Mouse (Mus musculus) spleen, postnatal 14 days (tissue): ENCODE measurements around the gene Pde10a.

Experiments used
- DNase-seq, 2 experiments: peaks; one replicate each; pipeline ENCODE4 v3.0.0; 2021 to 2022; ENCODE audit warnings: low spot score in 2 of 2

Pde10a gene

DNA sequence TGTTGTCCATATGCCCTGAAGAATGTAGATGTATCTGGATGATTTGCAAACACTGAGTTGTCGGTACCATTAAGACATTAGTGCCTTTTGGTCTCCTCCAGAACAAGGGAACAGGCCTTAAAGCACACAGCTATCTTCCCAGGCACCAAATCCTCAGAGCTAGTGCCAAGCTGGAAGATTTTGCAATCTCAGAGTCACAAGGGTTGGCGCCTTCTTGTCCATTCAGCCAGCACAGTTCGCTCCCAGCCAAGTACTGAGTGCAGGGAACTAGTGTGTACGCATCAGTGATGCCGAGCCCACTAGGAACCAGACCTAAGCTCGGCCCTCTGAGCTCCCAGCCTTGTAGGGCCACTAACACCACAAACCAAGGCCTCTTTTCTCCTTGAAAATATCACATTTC lies 440.0 kb downstream of the Pde10a start:
- DNase-seq, result no peak

DNA sequence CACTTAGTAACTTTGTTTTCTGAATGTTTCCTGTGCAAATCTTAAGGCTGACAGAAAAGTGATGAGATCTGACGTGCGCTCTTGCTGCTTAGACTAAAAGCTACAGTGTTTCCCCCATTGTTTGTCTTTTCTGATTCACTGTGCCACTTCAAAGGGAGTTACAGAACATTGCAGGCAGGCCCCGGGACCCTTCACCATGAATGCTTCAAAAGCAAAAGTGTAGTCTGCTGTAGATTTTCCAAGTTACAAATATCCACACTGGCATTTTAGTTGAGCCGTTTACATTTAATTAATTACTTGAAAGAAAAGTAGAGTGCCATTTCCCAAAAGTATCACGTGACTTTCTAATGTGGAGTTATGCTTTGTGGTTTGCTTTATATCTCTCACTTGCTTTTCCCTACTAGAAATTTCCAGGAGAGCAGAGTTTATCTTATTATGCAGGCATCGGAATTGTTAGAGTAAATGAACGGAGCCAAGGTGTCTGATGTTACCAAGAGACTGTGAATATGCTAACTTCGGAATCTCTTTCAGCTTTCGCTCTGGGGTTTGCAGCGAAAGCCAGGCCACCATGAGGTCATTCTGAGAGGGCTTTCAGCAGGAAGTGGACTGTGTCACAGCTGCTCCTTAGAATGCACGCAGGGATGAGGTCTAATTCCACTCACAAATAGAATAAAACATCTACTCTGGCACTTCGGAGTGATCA lies 447.1 kb downstream of the Pde10a start:
- no peak for DNase-seq

DNA sequence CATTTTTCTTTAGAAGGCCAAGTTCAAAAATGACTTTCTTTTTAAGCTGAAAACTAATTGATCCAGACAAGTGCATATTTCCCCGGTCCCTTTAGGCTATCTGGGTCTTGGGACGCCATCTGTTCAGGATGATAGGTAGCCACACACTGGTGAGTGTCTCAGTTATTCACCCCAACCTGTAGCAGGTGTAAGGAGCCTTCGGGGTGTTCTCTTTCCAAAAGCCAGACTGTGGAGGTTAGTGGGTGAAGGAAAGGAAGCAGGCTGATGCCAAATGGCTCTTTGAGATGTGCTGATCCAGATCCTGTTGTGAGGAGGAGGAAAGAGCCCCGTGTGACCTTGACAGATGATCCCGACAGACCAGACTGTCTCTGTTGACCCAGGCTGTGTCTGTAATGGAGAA lies 448.2 kb downstream of the Pde10a start:
- no peak for DNase-seq

DNA sequence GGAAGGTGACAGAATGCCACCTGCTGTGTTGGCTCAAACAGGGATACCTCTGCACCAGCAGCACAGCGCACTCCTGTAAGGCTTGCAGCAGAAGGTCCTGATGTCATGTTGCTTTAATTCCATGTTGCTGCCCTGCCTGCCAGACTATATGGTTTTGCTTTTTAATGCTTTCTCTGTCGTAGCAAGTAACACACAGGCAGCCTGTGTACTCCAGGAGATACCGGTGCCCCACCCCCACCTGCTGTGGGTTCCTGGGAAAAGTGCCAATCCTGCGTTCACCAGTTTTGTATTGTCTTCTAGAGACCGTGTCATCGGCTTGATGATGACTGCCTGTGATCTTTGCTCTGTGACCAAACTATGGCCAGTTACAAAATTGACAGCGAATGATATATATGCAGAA lies 449.3 kb downstream of the Pde10a start:
- no peak for DNase-seq

DNA sequence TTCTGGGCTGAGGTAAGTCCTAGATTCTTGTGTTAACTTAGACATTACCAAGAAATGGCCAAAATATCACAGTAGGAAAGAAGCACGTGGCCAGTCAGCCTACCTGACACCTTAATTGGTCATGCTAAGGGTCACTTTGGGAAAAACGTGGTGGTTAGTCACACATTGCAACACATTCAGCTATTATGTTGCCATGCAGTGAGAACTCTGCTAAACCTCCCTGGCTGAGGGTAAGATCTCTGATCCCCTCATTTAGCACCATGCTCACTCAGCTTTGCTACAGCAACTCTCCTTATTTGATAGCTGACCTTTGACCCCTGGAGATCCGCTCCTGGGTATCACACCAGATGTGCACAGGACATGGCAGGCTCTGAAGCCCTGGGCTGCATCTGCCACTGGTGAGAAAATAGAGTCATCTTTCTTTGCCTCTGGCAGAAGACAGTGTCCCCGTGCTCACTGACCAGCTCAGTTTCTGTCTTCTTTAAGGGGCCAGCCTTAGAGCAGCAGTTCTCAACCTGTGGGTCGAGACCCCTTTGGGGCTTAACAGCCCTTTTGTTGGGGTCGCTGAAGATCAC lies 449.7 kb downstream of the Pde10a start:
- DNase-seq, result no peak

DNA sequence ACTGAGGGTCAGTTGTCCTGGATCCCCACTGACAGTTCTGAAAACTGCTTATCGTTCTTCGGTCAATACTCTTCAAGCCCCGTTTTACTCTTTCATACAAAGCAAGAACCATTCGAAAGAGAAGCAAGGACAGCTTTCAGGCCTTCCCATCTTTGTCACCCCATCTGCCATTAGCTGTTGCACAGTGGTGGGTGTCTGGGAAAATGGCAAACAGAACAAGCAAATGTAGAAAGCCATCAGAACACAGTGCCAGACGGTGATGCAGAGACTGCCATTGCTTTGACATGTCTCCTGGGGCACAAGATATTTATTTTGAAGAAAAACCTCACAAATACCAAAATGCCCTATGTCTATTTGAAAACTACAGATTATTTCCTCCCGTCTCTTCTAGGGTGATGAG lies 451.6 kb downstream of the Pde10a start:
- no peak for DNase-seq

DNA sequence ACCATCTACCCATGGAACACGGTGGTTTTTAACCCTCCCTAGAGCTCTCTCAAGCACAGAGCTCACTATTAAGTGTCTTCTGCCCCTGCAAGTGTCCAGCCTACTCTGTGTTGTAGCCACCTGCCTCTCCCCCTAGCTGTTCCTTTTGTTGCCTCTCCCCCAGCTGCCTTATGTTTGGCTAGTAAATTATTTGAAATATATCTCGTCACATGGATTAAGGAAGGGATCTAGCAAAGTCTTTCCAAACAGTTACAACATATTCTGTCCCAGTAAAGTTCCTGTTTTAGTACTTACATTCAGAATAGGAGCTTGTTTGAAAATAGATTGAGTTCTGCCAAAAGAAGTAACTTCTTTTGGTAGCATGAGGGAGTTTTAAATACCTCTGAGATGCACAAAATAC lies 452.1 kb downstream of the Pde10a start:
- no peak for DNase-seq

DNA sequence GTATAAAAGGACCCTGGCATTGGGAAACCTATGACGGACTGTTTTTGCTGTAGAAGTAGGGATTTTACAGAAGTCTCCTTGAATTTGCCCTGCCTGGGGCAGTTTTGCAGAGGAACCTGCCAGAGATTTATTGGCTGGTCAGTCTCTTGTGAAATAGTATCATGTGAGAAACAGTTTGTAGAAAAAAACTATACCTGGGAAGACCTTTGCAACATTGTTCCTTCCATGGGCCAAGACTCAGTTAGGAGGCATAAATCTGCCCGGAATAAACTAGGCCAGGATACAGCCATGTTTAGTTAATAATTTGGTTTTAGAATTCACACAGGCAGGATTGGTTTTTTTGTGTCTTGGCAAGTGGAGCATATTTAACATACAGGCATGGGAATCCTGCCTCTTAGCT lies 458.4 kb downstream of the Pde10a start:
- no peak for DNase-seq

DNA sequence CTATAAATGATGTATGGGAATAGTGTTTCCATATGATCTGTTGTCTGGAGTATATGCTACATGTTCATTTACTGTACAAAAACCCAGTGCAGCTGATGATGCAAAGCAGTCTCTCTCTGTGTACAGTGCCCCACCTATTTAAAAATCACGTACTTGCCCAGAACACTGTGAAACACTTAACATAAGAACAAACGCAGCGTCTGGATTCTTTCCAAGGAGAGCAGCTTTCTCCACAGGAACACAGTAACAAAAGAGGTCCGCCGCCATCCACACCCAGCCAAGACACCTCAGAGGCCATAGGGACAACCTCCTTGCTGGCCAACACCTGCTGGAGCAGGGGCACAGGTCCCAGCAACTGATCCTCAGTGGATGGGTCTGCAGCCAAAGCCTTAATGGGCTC lies 460.5 kb downstream of the Pde10a start:
- no peak for DNase-seq

DNA sequence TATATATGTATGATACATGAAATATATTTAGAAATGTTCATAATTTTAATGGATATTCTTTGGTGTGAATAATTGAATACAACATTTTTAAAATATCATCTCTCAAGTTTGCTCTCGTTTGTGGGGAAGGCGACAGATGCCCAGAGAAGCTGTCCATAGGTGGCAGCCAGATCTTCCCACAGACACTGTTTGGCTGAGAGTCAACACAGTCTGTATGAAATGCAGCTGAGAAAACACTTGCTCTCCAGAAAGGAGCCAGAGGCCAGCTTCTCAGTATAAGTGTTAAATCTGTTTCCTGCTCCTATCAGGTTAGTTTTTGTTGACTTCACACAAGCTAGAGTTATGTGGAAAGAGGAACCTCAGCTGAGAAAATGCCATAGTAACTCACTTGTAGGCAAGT lies 461.4 kb downstream of the Pde10a start:
- no peak for DNase-seq

DNA sequence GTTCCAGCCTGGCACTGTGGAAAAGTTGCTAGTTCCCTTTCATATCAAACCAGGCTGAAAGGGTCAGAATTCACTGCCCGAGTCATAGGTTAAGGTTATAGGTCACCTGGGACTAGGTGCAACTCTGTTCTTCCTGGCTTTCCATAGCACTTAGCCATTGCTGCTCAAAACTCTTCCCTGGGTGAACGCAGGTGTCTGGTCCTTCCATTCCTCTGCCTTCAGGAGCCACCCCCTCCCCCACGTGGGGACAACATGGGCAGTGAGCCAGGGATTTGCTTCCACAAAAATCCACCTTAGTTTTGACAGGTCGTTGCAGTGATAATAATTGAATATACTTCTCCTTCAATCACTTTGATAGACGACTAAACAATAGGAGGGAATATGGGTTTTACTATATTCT lies 462.2 kb downstream of the Pde10a start:
- DNase-seq, result no peak

DNA sequence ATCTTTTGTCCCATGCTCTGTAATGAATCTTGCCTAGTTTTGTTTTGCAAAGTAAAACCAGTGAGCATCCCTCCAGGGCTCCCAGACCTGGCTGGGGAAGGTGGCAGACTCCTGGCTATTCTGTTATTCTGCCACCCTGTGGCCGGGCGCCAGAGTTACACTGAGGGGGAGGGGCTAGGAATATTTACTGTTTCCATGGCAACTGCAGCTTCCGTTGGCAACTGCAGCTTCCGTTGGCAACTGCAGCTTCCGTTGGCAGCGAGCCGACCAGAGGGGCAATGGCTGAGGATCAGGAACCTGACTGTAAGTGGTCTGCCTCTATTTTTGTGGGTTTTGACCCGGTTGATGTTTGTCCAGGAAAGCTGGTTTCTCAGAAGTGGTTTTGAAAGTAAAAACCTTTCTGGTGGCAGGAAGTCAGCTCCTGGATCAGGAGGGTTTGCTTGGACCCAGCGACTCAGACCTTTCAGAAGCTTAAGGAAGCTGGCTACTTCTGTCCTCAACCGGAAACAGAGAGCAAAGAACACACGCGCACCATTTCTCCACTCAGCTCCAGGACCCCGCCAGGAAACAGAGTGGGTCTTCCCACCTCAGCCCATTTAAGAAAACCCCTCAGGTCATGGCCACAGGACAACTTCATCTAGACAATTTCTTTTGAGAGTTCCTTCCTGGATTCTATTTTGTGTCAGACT lies 463.1 kb downstream of the Pde10a start, which contains the start of gene 1700010I14Rik:
1700010I14Rik (plus strand) TSS at position 215 of the 689 bp plus-strand sequence.
- peak; percentile 50 to 74 for DNase-seq

DNA sequence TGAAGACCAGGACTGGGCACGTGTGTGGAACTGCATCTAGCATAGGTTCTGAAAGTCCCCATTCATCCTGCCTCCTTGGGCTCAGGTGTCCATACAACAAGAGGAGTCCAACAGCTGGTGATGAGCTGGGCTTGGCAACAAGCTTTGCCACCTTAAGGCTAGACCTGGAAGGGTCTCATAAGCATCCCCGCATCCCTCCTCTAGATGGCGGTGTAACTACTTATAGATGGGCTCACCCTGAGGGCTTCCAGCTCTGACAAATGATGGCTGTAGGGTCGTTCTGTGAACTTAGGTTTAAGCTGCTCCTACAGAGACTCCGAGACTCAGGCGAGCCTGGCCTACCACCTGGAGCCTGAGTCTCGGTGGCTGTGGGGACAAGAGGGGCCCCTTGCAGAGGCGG lies 466.0 kb downstream of the Pde10a start:
- peak in 1 of 2 experiments; percentile 16 for DNase-seq

DNA sequence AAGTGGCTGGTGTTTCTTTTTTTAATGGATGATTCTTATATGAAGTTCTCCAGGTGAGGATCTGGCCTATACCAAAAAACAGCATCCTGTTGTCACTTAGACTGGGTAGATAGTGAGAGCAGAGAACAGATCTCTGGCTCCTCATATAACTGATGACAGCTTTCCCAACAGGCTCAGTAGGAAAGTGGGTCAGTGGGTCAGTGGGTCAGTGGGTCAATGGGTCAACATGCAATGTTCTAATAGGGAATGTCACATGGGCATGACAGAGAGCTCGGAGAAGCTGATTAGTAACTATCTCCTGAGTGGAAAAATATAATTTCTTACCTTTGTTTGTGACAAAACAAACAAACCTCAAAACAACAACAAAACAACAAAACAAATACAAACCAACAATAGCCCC lies 470.2 kb downstream of the Pde10a start:
- DNase-seq, result no peak

DNA sequence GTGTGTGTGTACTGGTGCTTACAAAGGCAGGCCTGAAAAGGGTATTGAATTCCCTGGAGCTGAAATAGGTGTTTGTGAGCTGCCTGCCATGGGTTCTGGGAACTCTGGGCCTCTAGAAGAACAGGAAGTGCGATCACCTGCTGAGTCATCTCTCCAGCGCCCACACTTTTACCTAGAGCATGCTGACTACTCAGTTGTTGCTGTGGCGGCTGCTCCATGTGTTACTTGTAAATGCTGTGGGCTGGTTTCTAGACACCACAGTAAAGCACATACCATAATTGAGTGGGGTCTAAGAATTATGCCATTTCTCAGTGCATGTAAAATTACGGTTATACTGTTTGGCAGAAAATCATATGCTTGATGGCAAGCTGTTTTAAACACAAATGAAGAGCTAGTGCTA lies 477.3 kb downstream of the Pde10a start:
- DNase-seq, result no peak

DNA sequence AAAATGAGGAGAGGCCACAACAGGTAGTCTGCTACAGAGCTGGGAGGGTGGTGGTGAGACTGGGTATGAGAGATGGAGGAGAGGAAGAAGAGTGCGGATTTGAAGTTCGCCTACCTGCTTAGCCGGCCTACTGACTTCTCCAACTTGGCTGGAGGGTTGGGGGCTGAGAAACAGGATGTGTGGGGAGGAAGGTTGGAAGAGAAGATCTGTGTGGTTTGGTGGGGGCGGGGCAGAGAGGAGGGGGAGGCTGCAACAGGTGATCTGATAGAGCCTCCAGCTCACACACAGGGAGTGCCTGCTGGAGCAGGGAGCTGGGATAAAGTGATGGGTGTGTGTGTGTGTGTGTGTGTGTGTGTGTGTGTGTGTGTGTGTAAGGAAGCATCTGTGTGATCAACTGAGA lies 479.3 kb downstream of the Pde10a start:
- no peak for DNase-seq

DNA sequence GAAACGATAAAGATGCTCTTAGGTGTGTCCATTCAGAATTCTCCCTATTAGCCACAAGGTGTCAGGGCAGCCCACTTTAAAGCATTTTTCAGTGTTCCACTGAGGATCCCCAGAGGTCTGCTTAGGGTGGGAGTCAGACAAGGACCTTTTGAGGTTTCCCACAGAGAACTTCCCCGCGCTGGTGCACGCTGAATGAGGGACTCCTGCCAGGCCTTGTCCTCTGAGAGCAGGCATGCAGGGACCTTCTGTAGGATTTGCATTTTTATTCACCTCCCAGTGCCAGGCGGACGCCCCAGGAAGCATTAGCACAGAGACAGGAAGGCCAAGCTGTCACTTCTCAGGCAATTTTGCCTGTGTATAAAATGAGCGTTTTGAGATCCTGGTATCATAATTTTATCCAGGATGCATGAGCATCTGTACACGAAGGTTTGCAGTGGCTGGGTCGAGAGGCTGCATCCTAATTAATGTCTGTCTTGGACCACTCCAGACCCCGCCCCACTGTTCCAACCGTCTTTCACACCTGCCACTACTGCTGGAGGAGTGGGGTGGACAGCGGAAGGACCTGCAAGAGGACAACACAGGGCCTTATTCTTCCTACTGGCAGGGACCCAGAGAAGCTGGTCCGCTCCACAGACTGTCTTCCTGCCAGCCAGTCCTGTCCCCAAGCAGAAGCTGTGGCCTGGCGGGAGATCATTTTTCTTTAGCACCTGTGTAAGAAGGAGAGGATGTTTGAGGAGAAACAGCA lies 498.2 kb downstream of the Pde10a start:
- DNase-seq, result no peak

DNA sequence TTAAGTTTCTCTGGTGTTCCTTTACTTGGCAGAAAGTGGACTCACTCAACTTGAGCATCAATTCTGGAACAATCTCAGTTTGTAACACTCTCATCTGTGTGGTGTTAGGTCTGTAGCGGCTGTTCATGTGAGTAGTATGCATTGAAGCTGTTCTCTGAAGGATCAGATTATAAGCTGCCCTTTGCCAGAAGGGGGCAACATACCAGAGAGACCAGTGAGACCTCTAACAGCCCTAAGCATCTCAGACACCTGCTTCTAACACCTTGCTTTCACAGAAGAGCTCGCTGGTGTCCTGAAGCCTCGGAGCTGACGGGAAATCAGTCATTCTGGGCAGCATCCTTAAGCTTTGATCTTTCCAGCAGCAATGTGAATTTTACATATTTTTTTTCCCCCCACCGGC lies 505.0 kb downstream of the Pde10a start:
- DNase-seq, result no peak

DNA sequence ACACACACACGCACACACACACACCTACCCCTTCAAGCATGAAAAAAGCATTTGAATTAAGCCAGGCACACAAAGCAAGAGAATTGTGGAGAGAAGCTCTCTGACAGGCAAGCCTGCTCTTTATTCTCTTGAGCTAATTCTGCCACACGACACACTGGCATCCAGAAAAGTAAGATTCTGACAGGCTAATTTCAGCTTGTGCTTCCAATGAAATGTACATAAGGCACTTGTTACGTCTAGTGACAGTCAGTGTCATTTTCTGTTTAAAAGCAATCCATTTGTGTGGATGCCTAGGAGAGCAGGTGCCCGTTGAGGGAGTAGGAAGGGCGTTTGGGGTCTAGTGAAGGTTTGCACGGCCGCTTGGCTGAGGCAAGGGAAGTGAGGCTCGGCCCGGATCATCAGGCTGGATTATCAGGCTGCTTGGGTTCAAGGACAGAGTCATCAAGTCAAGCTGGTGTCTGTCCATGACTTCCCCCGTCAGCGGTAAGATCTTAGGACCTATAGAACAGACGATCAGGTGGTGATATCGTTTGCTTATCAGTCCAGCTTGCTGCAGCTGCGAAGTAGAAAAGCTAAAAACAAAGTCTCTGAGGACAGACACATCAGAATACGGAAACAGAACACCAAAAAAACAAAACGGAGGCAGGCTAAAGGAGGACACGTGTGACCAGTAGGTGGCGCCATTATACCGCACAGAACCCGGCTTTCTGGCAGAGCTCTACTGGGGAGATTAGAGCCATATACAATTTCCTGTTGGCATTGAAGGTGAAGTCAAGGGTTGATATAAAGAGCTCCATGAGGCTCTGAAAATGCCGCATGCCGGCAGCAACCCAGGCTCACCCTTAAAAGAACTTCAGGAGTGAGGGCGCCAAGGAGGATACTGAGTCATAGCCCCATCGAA lies 506.3 kb downstream of the Pde10a start:
- peak; percentile 21 to 53 for DNase-seq

DNA sequence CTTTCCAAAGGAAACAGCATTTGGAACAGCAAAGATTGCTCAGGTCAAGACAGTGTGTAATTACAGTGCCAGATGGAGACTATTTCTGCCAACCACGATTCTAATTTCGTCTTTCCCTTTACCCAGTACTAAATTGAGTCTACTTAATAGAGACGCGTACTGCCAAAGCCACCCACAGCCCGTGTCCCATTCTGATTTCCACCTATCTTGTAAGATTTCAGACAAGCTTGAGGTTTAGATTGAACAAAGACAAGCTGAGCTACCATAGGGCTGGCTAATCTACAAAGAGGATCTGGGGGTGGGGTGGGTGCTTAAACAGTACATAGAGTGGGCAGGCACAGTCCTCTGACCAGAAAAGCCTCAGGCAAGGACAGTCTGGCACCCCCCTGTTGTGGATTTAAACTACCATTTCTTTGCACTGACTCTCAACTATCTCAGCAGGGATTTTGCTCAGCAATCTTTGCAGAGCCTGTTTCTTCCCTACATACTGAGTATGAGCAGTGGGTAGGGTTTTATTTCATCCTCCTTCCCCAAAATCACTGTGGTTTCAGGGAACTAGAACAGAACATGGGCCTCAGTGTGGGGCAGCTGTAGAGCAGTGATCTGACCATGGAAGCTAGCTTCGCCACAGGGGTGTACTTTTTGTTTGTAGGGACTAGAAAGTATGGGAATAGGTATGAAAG lies 507.3 kb downstream of the Pde10a start:
- no peak for DNase-seq

DNA sequence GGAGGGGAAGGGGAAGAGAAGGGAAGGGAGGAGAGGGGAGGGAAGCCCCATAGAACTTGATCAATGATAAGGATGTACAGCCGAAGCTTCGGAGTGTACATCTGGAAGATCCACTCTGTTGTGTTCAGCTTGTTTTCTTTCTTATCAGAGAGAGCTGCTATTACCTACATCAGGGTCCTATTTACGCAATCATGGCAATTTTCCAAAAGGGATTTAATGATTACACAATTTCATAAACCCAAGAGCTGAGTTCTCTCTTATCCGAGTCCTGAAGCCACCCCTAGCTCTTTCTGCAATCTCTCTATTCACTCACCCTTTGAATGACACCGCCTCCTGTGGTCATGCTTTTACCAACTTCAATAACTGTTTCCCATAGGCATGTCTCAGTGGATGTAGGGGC lies 508.3 kb downstream of the Pde10a start:
- DNase-seq, result no peak
